Mouse (Mus musculus) hindbrain, postnatal 0 days (tissue): ENCODE results near the gene Tomt. TPM values are rescaled to one million over a fixed set of nuclear protein-coding genes. Genes with fewer than 3 reads are reported as not detected.
A peak's percentile ranks its signal among the peaks of the same experiment; 100 is the strongest.

Source experiments
- ATAC-seq: fragments of 200-750 bp; cut with Nextera tagmentation; 2 replicates; pipeline ENCODE4 v1.8.0; 2017; ENCODE audit warnings: mild to moderate bottlenecking, moderate TSS enrichment, moderate library complexity
- DNase-seq: peaks from one replicate; pipeline ENCODE4 v3.0.0-alpha.2; 2015; ENCODE audit warnings: low spot score
- H3K27ac ChIP-seq: fragments of 300-500 bp; sonication (generic); 2 replicates; pipeline ENCODE4 v1.5.1; 2014; ENCODE audit warnings: mild to moderate bottlenecking
- H3K27me3 ChIP-seq: fragments of 300-500 bp; sonication (generic); 2 replicates; pipeline ENCODE4 v1.6.1; 2014; ENCODE audit warnings: low read length, mixed read lengths; ENCODE audit not compliant: insufficient read depth
- H3K36me3 ChIP-seq: fragments of 300-500 bp; sonication (generic); 2 replicates; pipeline ENCODE4 v1.6.1; 2014; ENCODE audit warnings: low read length, mixed read lengths; ENCODE audit not compliant: insufficient read depth
- H3K4me1 ChIP-seq: fragments of 300-500 bp; sonication (generic); 2 replicates; pipeline ENCODE4 v1.6.1; 2014; ENCODE audit warnings: antibody characterized with exemption, low read length, mixed read lengths; ENCODE audit not compliant: insufficient read depth
- H3K4me2 ChIP-seq: fragments of 300-500 bp; sonication (generic); 2 replicates; pipeline ENCODE4 v1.6.1; 2014; ENCODE audit warnings: low read depth, mild to moderate bottlenecking, low read length, moderate library complexity, mixed read lengths
- H3K4me3 ChIP-seq: fragments of 300-500 bp; sonication (generic); 2 replicates; pipeline ENCODE4 v1.5.1; 2014; ENCODE audit warnings: low read length
- H3K9ac ChIP-seq: fragments of 300-500 bp; sonication (generic); replicated peaks from 2 replicates; pipeline ENCODE4 v1.6.1; 2014; ENCODE audit warnings: mild to moderate bottlenecking, low read length, moderate library complexity, mixed read lengths
- H3K9me3 ChIP-seq: fragments of 300-500 bp; sonication (generic); 2 replicates; pipeline ENCODE4 v1.6.1; 2016; ENCODE audit warnings: low read length, mixed read lengths
- CTCF ChIP-seq: IDR thresholded peaks from 2 replicates; pipeline ENCODE4 v1.5.1; 2016; ENCODE audit warnings: antibody characterized with exemption, control low read depth, low read depth
- WGBS: fragments of 180-500 bp; shearing (Covaris S2); extraction: QIAGEN DNeasy Blood & Tissue Kit; methylation state at CpG from one replicate; pipeline ENCODE4 v1.1.7; 2014; 5-methylcytosine and 5-hydroxymethylcytosine counted together
- polyA plus RNA-seq: library from polyadenylated mRNA; unstranded; fragments of >200 nt; fragmentation: Nextera tagmentation; extraction: Ambion mirVana; gene quantifications from 2 replicates; pipeline ENCODE4 v1.2.1, GENCODE M21; 2015
- total RNA-seq: library from RNA; depleted of rRNA; stranded (reverse); fragments of >200 nt; gene quantifications from 2 replicates; pipeline ENCODE4 v1.2.3, GENCODE M21; 2014

The Tomt gene
- total and polyA plus RNA-seq, 2 experiments from 2014 or later: 0.49 to 0.52 TPM

DNA sequence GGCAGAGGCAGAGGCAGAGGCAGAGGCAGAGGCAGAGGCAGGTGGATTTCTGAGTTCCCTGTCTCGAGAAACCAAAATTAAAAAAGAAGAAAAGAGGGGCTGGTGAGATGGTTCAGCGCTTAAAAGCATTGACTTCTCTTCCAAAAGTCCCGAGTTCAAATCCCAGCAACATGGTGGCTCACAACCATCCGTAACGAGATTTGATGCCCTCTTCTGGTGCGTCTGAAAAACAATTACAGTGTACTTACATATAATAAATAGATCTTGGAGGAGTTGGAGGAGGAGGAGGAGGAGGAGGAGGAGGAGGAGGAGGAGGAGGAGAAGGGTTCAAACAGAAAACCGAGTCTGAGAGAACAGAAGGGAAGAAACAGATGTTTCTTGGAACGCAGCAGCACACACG, 10.5 kb downstream of the Tomt start:
- ATAC-seq (no peak; the same call in 1 of the 2 replicates), DNase-seq (no peak)
- whole genome bisulfite sequencing: 32% methylated on average over 9 of the region's 9 CpGs
- no peaks in the 10 kb centered on the region for H3K9me3 ChIP-seq
- peak overlapping the region; percentile 92 for H3K27ac ChIP-seq
- peak overlapping the region; percentile 56 for H3K4me3 ChIP-seq
- H3K27me3 ChIP-seq: no peaks in the 10 kb centered on the region
- no peaks in the 10 kb centered on the region for H3K4me1 ChIP-seq
- H3K9ac ChIP-seq: peak overlapping the region; percentile 57
- peak overlapping the region; percentile 39 for H3K4me2 ChIP-seq
- H3K36me3 ChIP-seq: no peaks in the 10 kb centered on the region
- TF ChIP-seq CTCF: peak; percentile 47; the same call in 1 of the 2 replicates

DNA sequence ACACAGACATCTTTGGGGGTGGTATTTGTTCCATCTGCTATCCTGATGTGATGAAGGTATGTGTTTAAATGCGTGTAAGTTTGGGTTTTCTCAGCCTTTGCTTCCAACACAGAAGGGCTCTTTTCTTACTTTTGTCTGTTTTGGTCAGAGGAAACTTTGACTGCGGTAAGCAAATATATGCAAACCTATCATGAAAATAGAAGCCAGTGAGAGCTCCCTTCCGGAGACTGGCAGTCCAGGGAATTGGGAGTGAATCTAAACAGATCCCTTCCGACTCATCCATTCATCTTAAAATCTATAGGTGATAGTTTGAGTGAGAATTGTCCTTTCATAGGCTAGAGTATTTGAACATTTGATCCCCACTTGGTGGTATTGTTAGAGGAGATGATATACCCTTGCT, 17.7 kb downstream of the Tomt start:
- H3K27me3 ChIP-seq: no peaks in the 10 kb centered on the region
- no peak overlapping the region for H3K4me3 ChIP-seq
- H3K4me1 ChIP-seq: no peaks in the 10 kb centered on the region
- 86% methylated on average over 4 of the region's 4 CpGs for WGBS
- no peak for ATAC-seq
- no peak overlapping the region for H3K4me2 ChIP-seq
- no peak for TF ChIP-seq CTCF
- no peak overlapping the region for H3K9ac ChIP-seq
- DNase-seq: no peak
- H3K27ac ChIP-seq: no peak overlapping the region
- H3K36me3 ChIP-seq: no peaks in the 10 kb centered on the region
- no peaks in the 10 kb centered on the region for H3K9me3 ChIP-seq

DNA sequence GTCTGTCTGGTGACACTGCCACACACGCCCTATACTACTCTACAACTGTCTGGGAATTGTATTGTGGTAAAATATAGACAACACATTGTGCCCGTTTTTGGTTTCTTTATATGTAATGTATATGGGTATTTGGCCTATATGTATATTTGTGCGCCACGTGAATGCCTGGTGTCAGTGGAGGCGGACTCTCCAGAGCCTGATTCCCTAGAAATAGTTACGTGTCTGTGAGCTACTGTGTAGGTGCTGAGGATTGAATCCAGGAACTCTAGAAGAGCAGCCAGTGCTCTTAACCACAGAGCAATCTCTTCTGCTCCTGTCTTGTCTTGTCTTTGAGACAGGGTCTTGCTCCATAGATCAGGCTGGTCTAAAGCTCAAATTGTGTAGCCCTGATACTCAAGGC, 19.9 kb downstream of the Tomt start:
- Histone ChIP-seq H3K36me3 (no peaks in the 10 kb centered on the region), H3K4me2 (no peak overlapping the region), H3K9ac (no peak overlapping the region), H3K9me3 (no peaks in the 10 kb centered on the region), H3K4me1 (no peaks in the 10 kb centered on the region), H3K27ac (no peak overlapping the region), H3K4me3 (no peak overlapping the region), H3K27me3 (no peaks in the 10 kb centered on the region)
- DNase-seq: no peak
- ATAC-seq: no peak
- no peak for TF ChIP-seq CTCF
- 88% methylated on average over 6 of the region's 6 CpGs for WGBS

DNA sequence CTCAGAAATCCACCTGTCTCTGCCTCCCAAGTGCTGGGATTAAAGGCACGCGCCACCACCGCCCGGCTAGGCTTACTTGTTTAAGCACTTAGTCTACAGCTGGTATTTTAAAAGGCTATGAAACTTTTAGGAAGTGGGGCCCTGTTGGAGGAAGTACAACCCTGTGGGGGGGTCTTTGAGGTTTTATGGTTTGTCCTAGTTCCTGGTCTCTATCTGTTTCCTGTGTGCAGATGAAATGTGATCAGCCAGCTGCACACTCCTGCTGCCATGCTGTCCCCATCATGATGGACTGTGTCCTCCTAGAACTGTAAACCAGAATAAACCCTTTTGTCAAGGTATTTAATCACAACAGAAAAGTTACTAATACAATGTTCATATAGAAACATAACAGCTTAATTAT, 22.0 kb downstream of the Tomt start:
- Histone ChIP-seq H3K9me3 (no peaks in the 10 kb centered on the region), H3K4me3 (no peak overlapping the region), H3K36me3 (no peaks in the 10 kb centered on the region), H3K9ac (no peak overlapping the region), H3K27me3 (no peaks in the 10 kb centered on the region), H3K4me2 (no peak overlapping the region), H3K27ac (no peak overlapping the region), H3K4me1 (no peaks in the 10 kb centered on the region)
- TF ChIP-seq CTCF: no peak
- DNase-seq (no peak), ATAC-seq (no peak)
- 97% methylated on average over 4 of the region's 4 CpGs for WGBS

DNA sequence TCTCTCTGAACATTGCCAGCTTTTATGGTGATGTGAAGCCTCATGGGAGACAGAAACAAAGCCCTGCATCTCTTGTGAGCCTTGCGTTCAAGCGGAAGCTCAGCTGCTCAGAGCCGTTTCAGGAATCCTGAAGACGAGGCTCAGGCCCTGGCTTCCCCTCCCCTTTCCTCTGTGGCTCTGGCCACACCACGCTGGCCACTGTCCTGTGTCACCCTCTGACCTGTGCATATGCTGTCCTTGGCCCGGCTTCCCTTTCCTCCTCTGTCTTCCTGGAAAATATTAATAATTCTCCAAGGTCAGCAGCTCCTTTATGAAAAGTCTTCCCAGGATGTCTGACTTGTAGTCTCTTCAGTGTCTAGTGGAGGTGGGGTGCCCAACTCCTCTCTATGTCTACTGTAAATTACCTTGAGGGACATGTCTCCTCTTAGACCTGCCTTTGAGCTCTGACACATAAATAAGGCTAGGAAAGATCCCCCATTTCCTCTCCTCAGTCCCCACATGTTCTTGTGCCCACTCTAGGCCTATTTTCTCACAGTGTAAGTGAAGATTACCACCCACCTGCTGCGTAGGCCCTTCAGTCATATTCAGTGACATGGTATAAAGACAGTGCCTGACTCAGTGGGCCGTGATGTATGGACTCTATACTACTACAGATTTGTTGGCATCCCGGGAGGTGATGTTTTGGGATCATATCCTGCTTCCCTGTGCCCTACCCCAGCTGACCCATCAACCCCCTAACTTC, 23.6 kb downstream of the Tomt start:
- no peak overlapping the region for H3K4me3 ChIP-seq
- no peak for TF ChIP-seq CTCF
- ATAC-seq: no peak
- H3K27ac ChIP-seq: no peak overlapping the region
- H3K9me3 ChIP-seq: no peaks in the 10 kb centered on the region
- 55% methylated on average over 9 of the region's 9 CpGs for WGBS
- no peak overlapping the region for H3K9ac ChIP-seq
- DNase-seq: no peak
- H3K4me2 ChIP-seq: no peak overlapping the region
- no peaks in the 10 kb centered on the region for H3K36me3 ChIP-seq
- no peaks in the 10 kb centered on the region for H3K27me3 ChIP-seq
- no peaks in the 10 kb centered on the region for H3K4me1 ChIP-seq

DNA sequence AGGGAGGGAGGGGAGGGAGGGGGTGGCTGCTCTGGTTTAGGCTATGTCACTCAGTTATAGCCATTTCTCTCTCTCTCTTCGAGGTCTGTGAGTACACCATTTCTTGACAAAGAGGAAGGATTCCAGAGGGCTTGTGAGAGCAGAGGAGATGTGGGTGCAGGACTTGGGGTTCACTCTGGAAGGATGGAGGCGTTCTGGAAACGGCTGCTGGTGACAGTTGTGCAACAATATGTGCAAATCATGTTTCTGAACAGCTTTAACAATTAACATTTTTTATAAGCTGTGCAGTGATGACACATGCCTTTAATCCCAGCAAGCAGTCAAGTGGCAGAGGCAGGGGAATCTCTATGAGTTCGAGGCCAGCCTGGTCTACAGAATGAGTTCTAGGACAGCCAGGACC, 25.3 kb downstream of the Tomt start:
- no peak for TF ChIP-seq CTCF
- DNase-seq (no peak), ATAC-seq (no peak)
- no peak overlapping the region for H3K4me2 ChIP-seq
- H3K9me3 ChIP-seq: no peaks in the 10 kb centered on the region
- no peak overlapping the region for H3K9ac ChIP-seq
- WGBS: 77% methylated on average over 4 of the region's 4 CpGs
- no peak overlapping the region for H3K27ac ChIP-seq
- no peaks in the 10 kb centered on the region for H3K27me3 ChIP-seq
- H3K4me1 ChIP-seq: no peaks in the 10 kb centered on the region
- H3K36me3 ChIP-seq: no peaks in the 10 kb centered on the region
- no peak overlapping the region for H3K4me3 ChIP-seq

DNA sequence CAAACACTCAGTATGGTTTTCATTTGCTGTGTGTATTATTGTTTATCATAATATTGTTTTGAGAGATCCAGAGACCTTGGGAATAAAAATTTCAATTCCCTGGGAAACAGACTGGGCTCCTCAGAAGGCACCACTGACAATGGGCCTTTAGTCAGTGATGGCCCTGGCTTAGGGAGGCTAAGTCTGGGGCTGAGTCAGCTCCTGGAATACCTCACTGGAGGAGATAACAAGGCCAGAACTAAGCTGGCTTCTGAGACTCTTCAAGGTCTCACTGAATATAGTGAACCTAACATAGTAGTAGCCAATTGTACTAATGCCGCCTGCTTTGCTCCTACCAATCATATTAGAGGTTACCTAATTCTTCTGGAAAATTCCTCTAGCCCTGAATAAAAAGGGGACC, 30.2 kb downstream of the Tomt start:
- Histone ChIP-seq H3K4me2 (no peak overlapping the region), H3K27me3 (no peaks in the 10 kb centered on the region), H3K4me1 (no peaks in the 10 kb centered on the region), H3K9ac (no peak overlapping the region), H3K4me3 (no peak overlapping the region), H3K36me3 (no peaks in the 10 kb centered on the region), H3K9me3 (no peaks in the 10 kb centered on the region), H3K27ac (no peak overlapping the region)
- no peak for TF ChIP-seq CTCF
- DNase-seq (no peak), ATAC-seq (no peak)
- WGBS: 95% methylated on average over 1 of the region's 1 CpGs
